Mouse (Mus musculus): ENCODE results near the gene Ern1. TPM values are rescaled to one million over a fixed set of nuclear protein-coding genes. Genes with fewer than 3 reads are reported as not detected.
A peak's percentile ranks its signal among the peaks of the same experiment; 100 is the strongest.
"Not testable (repeated sequence)": the region's sequence is repeated elsewhere in the genome, so short reads cannot be mapped to it uniquely, and the experiment has no call there.

Gene Ern1
- total RNA-seq, 2 experiments from 2014 or later: 6.7 to 8.7 TPM

GRCm38 (mm10) chr11:106416331-106416730 is 71.3 kb downstream of the Ern1 start:
- DNase-seq (ENCODE audit: low spot score in 2 of 2): no peak
- intact Hi-C loops (cut with DNase I): loop anchor here (5.0 kb wide), 1 partner anchor 326 kb away; no protein-coding TSS in a partner anchor

- no peak for DNase-seq (ENCODE audit: low spot score in 2 of 2)
- intact Hi-C loops (cut with DNase I): no loop called here
Observed at GRCm38 (mm10) chr11:106412641-106413360, 74.9 kb downstream of the Ern1 start.

GRCm38 (mm10) chr11:106411157-106411556 is 76.5 kb downstream of the Ern1 start:
- intact Hi-C loops (cut with DNase I): no loop called here
- DNase-seq (ENCODE audit: low spot score in 2 of 2): no peak

GRCm38 (mm10) chr11:106410507-106410906 is 77.1 kb downstream of the Ern1 start:
- no peak for DNase-seq (ENCODE audit: low spot score in 2 of 2)

GRCm38 (mm10) chr11:106410011-106410410 is 77.6 kb downstream of the Ern1 start:
- DNase-seq (ENCODE audit: low spot score in 2 of 2): no peak
- intact Hi-C loops (cut with DNase I): no loop called here

More at GRCm38 (mm10) chr11:106410507-106410906, 77.1 kb downstream of the Ern1 start:
- intact Hi-C loops (cut with DNase I): no loop called here

- intact Hi-C loops (cut with DNase I): no loop called here
- DNase-seq (ENCODE audit: low spot score in 2 of 2): no peak
Observed at GRCm38 (mm10) chr11:106398481-106398880, 89.2 kb downstream of the Ern1 start.

- intact Hi-C loops (cut with DNase I): no loop called here
- peak in 1 of 2 experiments; percentile 25 for DNase-seq (ENCODE audit: low spot score in 2 of 2)
Observed at GRCm38 (mm10) chr11:106397656-106398055, 90.0 kb downstream of the Ern1 start.

GRCm38 (mm10) chr11:106394055-106394454 is 93.6 kb downstream of the Ern1 start:
- intact Hi-C loops (cut with DNase I); DNase-seq (ENCODE audit: low spot score in 2 of 2): not testable (repeated sequence)

GRCm38 (mm10) chr11:106393331-106393616 is 94.4 kb downstream of the Ern1 start:
- intact Hi-C loops (cut with DNase I): loop anchor here (2.0 kb wide), 1 partner anchor 62 kb away; no protein-coding TSS in a partner anchor
- no peak for DNase-seq (ENCODE audit: low spot score in 2 of 2)

- intact Hi-C loops (cut with DNase I): loop anchor here (2.0 kb wide), 1 partner anchor 62 kb away; no protein-coding TSS in a partner anchor
- DNase-seq (ENCODE audit: low spot score in 2 of 2): no peak
Observed at GRCm38 (mm10) chr11:106392597-106393330, 94.9 kb downstream of the Ern1 start.

GRCm38 (mm10) chr11:106391546-106392188 is 96.0 kb downstream of the Ern1 start:
- intact Hi-C loops (cut with DNase I): loop anchor here (2.0 kb wide), 1 partner anchor 61 kb away; no protein-coding TSS in a partner anchor

GRCm38 (mm10) chr11:106390757-106391156 is 96.9 kb downstream of the Ern1 start:
- no peak for DNase-seq (ENCODE audit: low spot score in 2 of 2)
- intact Hi-C loops (cut with DNase I): no loop called here

More at GRCm38 (mm10) chr11:106391546-106392188, 96.0 kb downstream of the Ern1 start:
- peak; percentile 81 to 82 for DNase-seq (ENCODE audit: low spot score in 2 of 2)

- no peak for DNase-seq (ENCODE audit: low spot score in 2 of 2)
- intact Hi-C loops (cut with DNase I): no loop called here
Observed at GRCm38 (mm10) chr11:106389611-106390010, 98.0 kb downstream of the Ern1 start.

- DNase-seq (ENCODE audit: low spot score in 2 of 2): no peak
- intact Hi-C loops (cut with DNase I): no loop called here
Observed at GRCm38 (mm10) chr11:106387791-106388216, 99.8 kb downstream of the Ern1 start, which contains the start of gene Icam2. Icam2 (minus strand) TSS chr11:106388075.

GRCm38 (mm10) chr11:106387020-106387419 is 100.6 kb downstream of the Ern1 start:
- no peak for DNase-seq (ENCODE audit: low spot score in 2 of 2)
- intact Hi-C loops (cut with DNase I): no loop called here

- intact Hi-C loops (cut with DNase I): no loop called here
- DNase-seq (ENCODE audit: low spot score in 2 of 2): no peak
Observed at GRCm38 (mm10) chr11:106386409-106386808, 101.2 kb downstream of the Ern1 start.

- intact Hi-C loops (cut with DNase I): no loop called here
Observed at GRCm38 (mm10) chr11:106383051-106383790, 104.4 kb downstream of the Ern1 start.

GRCm38 (mm10) chr11:106382424-106382823 is 105.2 kb downstream of the Ern1 start:
- DNase-seq (ENCODE audit: low spot score in 2 of 2): no peak
- intact Hi-C loops (cut with DNase I): no loop called here

More at GRCm38 (mm10) chr11:106383051-106383790, 104.4 kb downstream of the Ern1 start:
- no peak for DNase-seq (ENCODE audit: low spot score in 2 of 2)

- DNase-seq (ENCODE audit: low spot score in 2 of 2): no peak
- intact Hi-C loops (cut with DNase I): no loop called here
Observed at GRCm38 (mm10) chr11:106381883-106382282, 105.8 kb downstream of the Ern1 start.

Data from left cerebral cortex, postnatal 14 days (tissue).